ENCODE assay signal across 7 mouse cellular contexts in the genomic region with DNA sequence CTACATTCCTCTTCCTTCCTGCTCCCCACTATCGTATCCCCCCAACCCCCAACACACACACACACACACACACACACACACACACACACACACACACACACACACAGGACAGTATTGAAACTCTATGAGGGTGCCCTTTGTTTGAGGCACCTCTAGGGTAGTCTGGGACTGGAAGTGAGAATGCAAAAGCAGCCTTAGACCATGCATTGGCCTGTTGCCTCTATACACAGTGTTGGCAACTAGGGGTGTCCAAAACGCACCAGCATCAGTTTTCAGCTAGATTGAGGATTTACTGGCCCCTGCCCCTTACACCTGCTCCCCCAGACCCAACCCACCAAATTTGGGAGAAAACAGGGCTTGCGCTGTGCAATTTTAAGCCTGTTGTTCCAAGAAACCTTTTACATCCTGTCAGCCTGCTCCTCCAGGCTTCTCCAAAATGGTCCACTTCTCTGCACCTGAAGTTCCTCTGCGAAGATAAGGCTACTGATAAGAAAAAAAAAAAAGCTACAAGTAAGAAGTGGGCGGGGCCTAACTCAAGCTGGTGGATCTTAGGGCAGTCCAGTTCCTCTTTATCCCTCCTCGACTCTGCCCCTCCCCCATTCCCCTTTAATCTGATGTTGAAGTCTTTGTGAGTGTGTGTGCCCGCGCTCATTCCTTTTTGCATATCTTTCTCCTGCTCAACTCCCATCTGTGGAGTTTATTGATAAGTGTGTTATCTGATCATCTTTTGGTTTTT. TPM values are rescaled to one million over a fixed set of nuclear protein-coding genes. Genes with fewer than 3 reads are reported as not detected.
DNase-seq lines count a peak whose midpoint lies in the region; ATAC-seq lines count a peak whose summit lies in the region.

No protein-coding gene starts in this region.

- H3K4me3 ChIP-seq in embryonic facial prominence, embryonic 11.5 days (ENCODE audit: low read depth, low read length) = peak overlapping the region; percentile 39; the same call in 1 of the 2 replicates
- peak overlapping the region; percentile 55 for H3K4me3 ChIP-seq in hindbrain, embryonic 13.5 days
- H3K4me3 ChIP-seq in liver, embryonic 15.5 days (replicated peaks) = peak overlapping the region; percentile 36; the same call in 1 of the 2 replicates

- no peaks in the 10 kb centered on the region for H3K9me3 ChIP-seq in embryonic facial prominence, embryonic 11.5 days (replicated peaks; ENCODE audit: control insufficient read depth, low read length)
- no peaks in the 10 kb centered on the region for H3K9me3 ChIP-seq in hindbrain, embryonic 13.5 days
- no peaks in the 10 kb centered on the region for H3K9me3 ChIP-seq in liver, embryonic 15.5 days (replicated peaks)

- no peaks in the 10 kb centered on the region for H3K36me3 ChIP-seq in embryonic facial prominence, embryonic 11.5 days (replicated peaks; ENCODE audit: control insufficient read depth, insufficient read depth, low read depth, low read length)
- H3K36me3 ChIP-seq in hindbrain, embryonic 13.5 days = no peaks in the 10 kb centered on the region
- no peaks in the 10 kb centered on the region for H3K36me3 ChIP-seq in liver, embryonic 15.5 days (replicated peaks)

- no peaks in the 10 kb centered on the region for H3K4me1 ChIP-seq in embryonic facial prominence, embryonic 11.5 days (ENCODE audit: control insufficient read depth, insufficient read depth, low read length)
- H3K4me1 ChIP-seq in hindbrain, embryonic 13.5 days (replicated peaks) = no peaks in the 10 kb centered on the region
- no peaks in the 10 kb centered on the region for H3K4me1 ChIP-seq in liver, embryonic 15.5 days (replicated peaks)

- no peak overlapping the region for H3K9ac ChIP-seq in embryonic facial prominence, embryonic 11.5 days (replicated peaks; ENCODE audit: low read length)
- peak overlapping the region; percentile 43; the same call in 1 of the 2 replicates for H3K9ac ChIP-seq in hindbrain, embryonic 13.5 days
- no peak overlapping the region for H3K9ac ChIP-seq in liver, embryonic 15.5 days

- peaks cover 10% of the 10 kb centered on the region for H3K27me3 ChIP-seq in embryonic facial prominence, embryonic 11.5 days (ENCODE audit: control insufficient read depth, insufficient read depth, low read length)
- H3K27me3 ChIP-seq in hindbrain, embryonic 13.5 days = peaks cover 7% of the 10 kb centered on the region; the same call in 1 of the 2 replicates
- peaks cover 41% of the 10 kb centered on the region for H3K27me3 ChIP-seq in liver, embryonic 15.5 days

- H3K27ac ChIP-seq in embryonic facial prominence, embryonic 11.5 days (replicated peaks; ENCODE audit: low read depth, low read length) = no peak overlapping the region
- peak overlapping the region; percentile 84 for H3K27ac ChIP-seq in hindbrain, embryonic 13.5 days
- H3K27ac ChIP-seq in liver, embryonic 15.5 days (replicated peaks) = no peak overlapping the region

- intact Hi-C loops in gastrocnemius, postnatal 36 days (cut with DNase I) = loop anchor here (10.0 kb wide), 1 partner anchor 162 kb away; a partner anchor contains a TSS

- peak; percentile 7 for DNase-seq in thymus, postnatal 4 days
- DNase-seq in thymus, adult 18-20 months = no peak
- peak; percentile 23 for DNase-seq in embryonic facial prominence, embryonic 11.5 days (ENCODE audit: low spot score)
- DNase-seq in retina, adult 2 months (ENCODE audit: low read depth, low spot score) = peak; percentile 68
- no peak for DNase-seq in gastrocnemius, postnatal 36 days

- peak overlapping the region; percentile 76; the same call in 1 of the 2 replicates for H3K4me2 ChIP-seq in embryonic facial prominence, embryonic 11.5 days (ENCODE audit: low read depth, low read length)
- H3K4me2 ChIP-seq in hindbrain, embryonic 13.5 days = peak overlapping the region; percentile 71
- peak overlapping the region; percentile 56 for H3K4me2 ChIP-seq in liver, embryonic 15.5 days

- WGBS in embryonic facial prominence, embryonic 11.5 days = 26% methylated on average over 7 of the region's 8 CpGs
- WGBS in hindbrain, embryonic 13.5 days = 29% methylated on average over 7 of the region's 8 CpGs
- 18% methylated on average over 8 of the region's 8 CpGs for WGBS in liver, embryonic 15.5 days (ENCODE audit: insufficient replicate concordance)

- peak; percentile 60; the same call in 1 of the 2 replicates for ATAC-seq in embryonic facial prominence, embryonic 11.5 days (replicated peaks; ENCODE audit: insufficient number of reproducible peaks, low FRiP score, low TSS enrichment, low read depth)
- peak; percentile 41 for ATAC-seq in hindbrain, embryonic 13.5 days (ENCODE audit: low FRiP score)
- ATAC-seq in liver, embryonic 15.5 days (ENCODE audit: insufficient read depth) = no peak

RNA-seq across cellular contexts. Expression of a gene that starts 2.6 kb away (rescaled TPM):
- 2.7 and 3.3 TPM in 2 replicates for polyA plus RNA-seq in embryonic facial prominence, embryonic 11.5 days (2014; fragmentation: Nextera tagmentation; extraction: Ambion mirVana)
- 4.7 and 4.9 TPM in 2 replicates for polyA plus RNA-seq in hindbrain, embryonic 13.5 days (2015; fragmentation: Nextera tagmentation; extraction: Ambion mirVana)
- polyA plus RNA-seq in liver, embryonic 15.5 days (2015; fragmentation: Nextera tagmentation; extraction: Ambion mirVana) = 0.17 and 0.18 TPM in 2 replicates
- total RNA-seq in gastrocnemius, postnatal 36 days (2021) = 1 to 10 TPM; 1.4 to 2.3 TPM

Comparison
In these comparisons a context has a peak if more than half of its experiments do, and no peak if none do; other contexts are left out.
1. DNase-seq: peak in thymus, postnatal 4 days (single experiment), embryonic facial prominence, embryonic 11.5 days (single experiment) and retina, adult 2 months (single experiment); none in thymus, adult 18-20 months (0 of 2) and gastrocnemius, postnatal 36 days (0 of 2).
2. Peak in every context shown above with its lines, with median percentiles within 50 percentile points of each other: H3K4me2 ChIP-seq and H3K4me3 ChIP-seq.